Mouse (Mus musculus): ENCODE measurements at regions not wholly inside any gene's neighbourhood (a gene's known extent, or its start where the extent isn't known, plus 50 kb on each side); places are given as distances from the start of the nearest gene placed in this dataset.

GRCm38 (mm10) chr1:153990651-153991435, 90.8 kb upstream of the Teddm2 start:
- TF ChIP-seq POLR2A (IDR thresholded peaks at IDR 0.05; ENCODE audit: insufficient read depth, low read depth, low read length) (no peak), CTCF (IDR thresholded peaks at IDR 0.05; ENCODE audit: insufficient read depth, low read depth, low read length) (no peak)
- Histone ChIP-seq H3K27ac (ENCODE audit: insufficient read depth, low read depth, low read length) (no peak overlapping the region), H3K4me3 (ENCODE audit: insufficient read depth, low read depth, low read length) (no peak overlapping the region), H3K4me1 (ENCODE audit: control insufficient read depth, insufficient read depth, low read length) (no peaks in the 10 kb centered on the region)
- WGBS = 84% methylated on average over 11 of the region's 11 CpGs

DNA sequence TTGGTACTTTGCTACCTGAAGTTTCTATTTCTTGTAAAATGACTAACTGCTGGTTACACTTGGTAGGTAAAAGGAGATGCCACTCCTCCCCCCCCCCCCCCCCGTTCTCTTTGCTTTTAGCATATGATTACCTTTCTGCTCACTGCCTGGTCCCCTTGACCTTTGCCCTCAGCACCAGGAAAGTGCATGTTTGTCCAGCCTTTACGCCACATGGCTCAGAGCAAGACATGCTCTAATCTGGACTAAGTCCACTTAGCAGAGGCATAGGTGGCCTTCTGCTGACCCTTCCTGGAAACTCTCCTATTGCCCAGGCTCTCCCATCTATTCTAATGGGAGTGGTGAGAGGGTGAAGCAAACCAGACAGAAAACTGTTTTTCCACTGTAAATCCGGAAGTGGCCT, 92.4 kb upstream of the Teddm2 start:
- TF ChIP-seq CTCF (IDR thresholded peaks at IDR 0.05; ENCODE audit: insufficient read depth, low read depth, low read length) (no peak), POLR2A (IDR thresholded peaks at IDR 0.05; ENCODE audit: insufficient read depth, low read depth, low read length) (no peak)
- Histone ChIP-seq H3K4me1 (ENCODE audit: control insufficient read depth, insufficient read depth, low read length) (0 out of 2 replicates have a peak, but pooled peaks cover 3% of the 10 kb centered on the region), H3K27ac (ENCODE audit: insufficient read depth, low read depth, low read length) (no peak overlapping the region), H3K4me3 (ENCODE audit: insufficient read depth, low read depth, low read length) (no peak overlapping the region)
- 87% methylated on average over 3 of the region's 3 CpGs for WGBS

- Histone ChIP-seq H3K27ac (ENCODE audit: insufficient read depth, low read depth, low read length) (no peak overlapping the region), H3K4me3 (ENCODE audit: insufficient read depth, low read depth, low read length) (no peak overlapping the region), H3K4me1 (ENCODE audit: control insufficient read depth, insufficient read depth, low read length) (0 out of 2 replicates have a peak, but pooled peaks cover 3% of the 10 kb centered on the region)
- 95% methylated on average over 4 of the region's 4 CpGs for WGBS
- TF ChIP-seq CTCF (IDR thresholded peaks at IDR 0.05; ENCODE audit: insufficient read depth, low read depth, low read length) (no peak), POLR2A (IDR thresholded peaks at IDR 0.05; ENCODE audit: insufficient read depth, low read depth, low read length) (no peak)
These were observed 94.8 kb upstream of the Teddm2 start for GRCm38 (mm10) chr1:153994871-153995270.

GRCm38 (mm10) chr1:153997201-153998181, 97.5 kb upstream of the Teddm2 start:
- TF ChIP-seq POLR2A (IDR thresholded peaks at IDR 0.05; ENCODE audit: insufficient read depth, low read depth, low read length) = no peak
- no peak for TF ChIP-seq CTCF (IDR thresholded peaks at IDR 0.05; ENCODE audit: insufficient read depth, low read depth, low read length)
- H3K27ac ChIP-seq (ENCODE audit: insufficient read depth, low read depth, low read length) = 0 out of 2 replicates have a peak overlapping the region, but pooled peaks have one; percentile 52
- 0 out of 2 replicates have a peak, but pooled peaks cover 3% of the 10 kb centered on the region for H3K4me1 ChIP-seq (ENCODE audit: control insufficient read depth, insufficient read depth, low read length)
- WGBS = 79% methylated on average over 15 of the region's 15 CpGs
- no peak overlapping the region for H3K4me3 ChIP-seq (ENCODE audit: insufficient read depth, low read depth, low read length)

DNA sequence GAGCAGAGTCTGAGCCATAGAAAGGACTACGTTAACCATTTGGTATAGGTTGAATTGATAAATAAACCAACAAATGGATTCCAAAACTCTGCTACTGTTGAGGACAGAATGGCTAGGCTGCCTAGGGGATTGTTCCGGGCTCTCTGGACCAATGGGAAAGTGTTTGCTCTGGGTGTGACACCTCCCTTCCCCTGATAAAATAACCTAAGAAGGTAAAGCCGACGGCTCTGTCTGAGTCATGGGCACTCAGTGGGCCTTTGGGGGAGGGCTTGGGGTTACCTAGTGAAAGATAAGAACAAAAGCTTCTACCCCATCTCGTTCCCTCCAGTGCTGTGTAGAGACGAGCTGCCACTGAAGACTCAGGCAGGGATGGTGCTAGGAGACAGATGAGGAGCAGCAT, 99.7 kb upstream of the Teddm2 start:
- WGBS = 87% methylated on average over 6 of the region's 6 CpGs
- Histone ChIP-seq H3K4me3 (ENCODE audit: insufficient read depth, low read depth, low read length) (no peak overlapping the region), H3K4me1 (ENCODE audit: control insufficient read depth, insufficient read depth, low read length) (0 out of 2 replicates have a peak, but pooled peaks cover 3% of the 10 kb centered on the region), H3K27ac (ENCODE audit: insufficient read depth, low read depth, low read length) (no peak overlapping the region)
- TF ChIP-seq POLR2A (IDR thresholded peaks at IDR 0.05; ENCODE audit: insufficient read depth, low read depth, low read length) (no peak), CTCF (IDR thresholded peaks at IDR 0.05; ENCODE audit: insufficient read depth, low read depth, low read length) (no peak)

GRCm38 (mm10) chr1:154003669-154004068, 103.6 kb upstream of the Teddm2 start:
- TF ChIP-seq POLR2A (IDR thresholded peaks at IDR 0.05; ENCODE audit: insufficient read depth, low read depth, low read length) (no peak), CTCF (IDR thresholded peaks at IDR 0.05; ENCODE audit: insufficient read depth, low read depth, low read length) (no peak)
- Histone ChIP-seq H3K27ac (ENCODE audit: insufficient read depth, low read depth, low read length) (no peak overlapping the region), H3K4me1 (ENCODE audit: control insufficient read depth, insufficient read depth, low read length) (no peaks in the 10 kb centered on the region), H3K4me3 (ENCODE audit: insufficient read depth, low read depth, low read length) (no peak overlapping the region)
- 89% methylated on average over 7 of the region's 7 CpGs for WGBS

DNA sequence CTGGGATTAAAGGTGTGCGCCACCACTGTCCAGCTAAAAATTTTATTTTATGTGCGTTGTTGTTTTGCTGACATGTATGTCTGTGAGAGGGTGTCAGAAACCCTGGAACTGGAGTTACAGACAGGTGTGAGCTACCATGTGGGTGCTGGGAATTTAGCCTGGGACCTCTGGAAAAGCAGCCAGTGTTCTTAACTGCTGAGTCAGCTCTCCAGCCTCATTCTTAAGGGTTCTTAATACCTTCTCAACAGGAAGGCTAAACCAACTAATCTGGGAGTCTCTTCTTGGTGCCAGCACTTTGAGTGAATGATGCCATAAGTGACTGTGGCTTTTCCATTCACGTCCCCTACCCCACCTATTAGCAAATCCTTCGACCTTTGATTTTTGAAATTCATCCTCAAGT, 104.6 kb upstream of the Teddm2 start:
- no peaks in the 10 kb centered on the region for H3K4me1 ChIP-seq (ENCODE audit: control insufficient read depth, insufficient read depth, low read length)
- 92% methylated on average over 4 of the region's 4 CpGs for WGBS
- H3K27ac ChIP-seq (ENCODE audit: insufficient read depth, low read depth, low read length) = no peak overlapping the region
- no peak for TF ChIP-seq POLR2A (IDR thresholded peaks at IDR 0.05; ENCODE audit: insufficient read depth, low read depth, low read length)
- no peak for TF ChIP-seq CTCF (IDR thresholded peaks at IDR 0.05; ENCODE audit: insufficient read depth, low read depth, low read length)
- H3K4me3 ChIP-seq (ENCODE audit: insufficient read depth, low read depth, low read length) = no peak overlapping the region

- no peak overlapping the region for H3K27ac ChIP-seq (ENCODE audit: insufficient read depth, low read depth, low read length)
- H3K4me3 ChIP-seq (ENCODE audit: insufficient read depth, low read depth, low read length) = no peak overlapping the region
- no peaks in the 10 kb centered on the region for H3K4me1 ChIP-seq (ENCODE audit: control insufficient read depth, insufficient read depth, low read length)
- no peak for TF ChIP-seq CTCF (IDR thresholded peaks at IDR 0.05; ENCODE audit: insufficient read depth, low read depth, low read length)
- no peak for TF ChIP-seq POLR2A (IDR thresholded peaks at IDR 0.05; ENCODE audit: insufficient read depth, low read depth, low read length)
- WGBS = 88% methylated on average over 13 of the region's 13 CpGs
These were observed 106.0 kb upstream of the Teddm2 start for GRCm38 (mm10) chr1:154006055-154006454.

DNA sequence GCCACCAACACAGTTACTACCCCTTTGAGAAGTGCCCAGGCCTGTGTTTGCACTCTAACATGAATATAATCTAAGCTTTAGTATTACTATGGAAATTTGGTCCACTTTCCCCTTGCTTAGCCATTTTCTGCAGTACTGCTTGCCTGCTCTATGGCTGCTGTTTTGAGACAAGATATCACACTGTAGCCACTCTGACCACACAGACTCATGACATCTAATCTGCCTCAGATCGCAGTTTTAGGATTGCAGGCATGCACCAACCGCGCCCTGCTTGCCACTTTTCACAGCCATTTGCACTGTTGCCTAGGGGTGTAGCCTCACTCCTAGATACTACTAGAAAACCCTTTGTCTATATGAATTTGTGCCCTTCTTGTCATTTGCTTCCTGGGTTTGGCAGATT, 107.4 kb upstream of the Teddm2 start:
- WGBS = 93% methylated on average over 3 of the region's 3 CpGs
- Histone ChIP-seq H3K4me3 (ENCODE audit: insufficient read depth, low read depth, low read length) (no peak overlapping the region), H3K27ac (ENCODE audit: insufficient read depth, low read depth, low read length) (no peak overlapping the region), H3K4me1 (ENCODE audit: control insufficient read depth, insufficient read depth, low read length) (no peaks in the 10 kb centered on the region)
- TF ChIP-seq POLR2A (IDR thresholded peaks at IDR 0.05; ENCODE audit: insufficient read depth, low read depth, low read length) (no peak), CTCF (IDR thresholded peaks at IDR 0.05; ENCODE audit: insufficient read depth, low read depth, low read length) (no peak)
